Mouse (Mus musculus) lung, postnatal 0 days (tissue): ENCODE data around the gene Schip1.

Experiments used
- CTCF ChIP-seq: IDR thresholded peaks from 2 replicates; pipeline ENCODE4 v1.5.1; 2016; ENCODE audit warnings: antibody characterized with exemption, mild to moderate bottlenecking
- EP300 ChIP-seq: IDR thresholded peaks from 2 replicates; pipeline ENCODE4 v1.6.1; 2016; ENCODE audit warnings: antibody characterized with exemption, mild to moderate bottlenecking, control low read depth

- TF ChIP-seq EP300 (no peak), CTCF (peak; percentile 18; the same call in 1 of the 2 replicates)
Measured at GRCm38 (mm10) chr3:68581591-68581990, 517.0 kb downstream of the Schip1 start.
